Mouse (Mus musculus): ENCODE data around the gene Cadps. TPM values are rescaled to one million over a fixed set of nuclear protein-coding genes. Genes with fewer than 3 reads are reported as not detected.

Gene Cadps
- polyA plus RNA-seq, 1 experiment, result not detected

- no peak for TF ChIP-seq CEBPB (IDR thresholded peaks at IDR 0.05; ENCODE audit: low read depth)
- no peak for TF ChIP-seq MYOG (IDR thresholded peaks at IDR 0.05; ENCODE audit: control insufficient read depth, extremely low read depth, insufficient read length)
- no peak for TF ChIP-seq MAX (IDR thresholded peaks at IDR 0.05)
- TF ChIP-seq USF1 (IDR thresholded peaks at IDR 0.05; ENCODE audit: low read depth), result no peak
- TF ChIP-seq MYOD1 (IDR thresholded peaks at IDR 0.05; ENCODE audit: control insufficient read depth, insufficient read length, low read depth), result no peak
- no peaks in the 10 kb centered on the region for H3K36me3 ChIP-seq (ENCODE audit: control insufficient read depth, insufficient read depth)
- H3K79me3 ChIP-seq (ENCODE audit: low read depth), result no peaks in the 10 kb centered on the region
- H3ac ChIP-seq (ENCODE audit: control insufficient read depth, insufficient read length, low read depth), result no peak overlapping the region
- H3K79me2 ChIP-seq (ENCODE audit: control insufficient read depth, insufficient read depth), result no peaks in the 10 kb centered on the region
- no peaks in the 10 kb centered on the region for H3K27me3 ChIP-seq (ENCODE audit: control insufficient read depth, insufficient read depth, insufficient read length)
- H3K4me3 ChIP-seq (ENCODE audit: insufficient read depth, poor library complexity, severe bottlenecking), result no peak overlapping the region
Measured at GRCm38 (mm10) chr14:12820149-12820548, 2.7 kb downstream of the Cadps start.

GRCm38 (mm10) chr14:12818442-12818841 lies 4.4 kb downstream of the Cadps start:
- H3K36me3 ChIP-seq (ENCODE audit: control insufficient read depth, insufficient read depth), result no peaks in the 10 kb centered on the region
- H3K79me3 ChIP-seq (ENCODE audit: low read depth), result no peaks in the 10 kb centered on the region
- no peaks in the 10 kb centered on the region for H3K79me2 ChIP-seq (ENCODE audit: control insufficient read depth, insufficient read depth)
- no peak overlapping the region for H3K4me3 ChIP-seq (ENCODE audit: insufficient read depth, poor library complexity, severe bottlenecking)
- no peak for TF ChIP-seq MAX (IDR thresholded peaks at IDR 0.05)
- H3K27me3 ChIP-seq (ENCODE audit: control insufficient read depth, insufficient read depth, insufficient read length), result no peaks in the 10 kb centered on the region
- no peak overlapping the region for H3ac ChIP-seq (ENCODE audit: control insufficient read depth, insufficient read length, low read depth)

- H3K79me3 ChIP-seq (ENCODE audit: low read depth), result no peaks in the 10 kb centered on the region
- no peak overlapping the region for H3K4me3 ChIP-seq (ENCODE audit: insufficient read depth, poor library complexity, severe bottlenecking)
- TF ChIP-seq FOSL1 (IDR thresholded peaks at IDR 0.05; ENCODE audit: insufficient read depth, low read length, poor library complexity, severe bottlenecking) (no peak), MYOG (IDR thresholded peaks at IDR 0.05; ENCODE audit: control insufficient read depth, extremely low read depth, insufficient read length) (no peak), USF1 (IDR thresholded peaks at IDR 0.05; ENCODE audit: low read depth) (no peak), CEBPB (IDR thresholded peaks at IDR 0.05; ENCODE audit: low read depth) (no peak), MYOD1 (IDR thresholded peaks at IDR 0.05; ENCODE audit: control insufficient read depth, insufficient read length, low read depth) (no peak), CTCF (IDR thresholded peaks at IDR 0.05; ENCODE audit: control insufficient read depth, insufficient read depth, insufficient read length) (no peak), MAX (IDR thresholded peaks at IDR 0.05) (no peak)
- H3K36me3 ChIP-seq (ENCODE audit: control insufficient read depth, insufficient read depth), result no peaks in the 10 kb centered on the region
- no peak overlapping the region for H3ac ChIP-seq (ENCODE audit: control insufficient read depth, insufficient read length, low read depth)
- H3K27me3 ChIP-seq (ENCODE audit: control insufficient read depth, insufficient read depth, insufficient read length), result no peaks in the 10 kb centered on the region
- H3K79me2 ChIP-seq (ENCODE audit: control insufficient read depth, insufficient read depth), result no peaks in the 10 kb centered on the region
Measured at GRCm38 (mm10) chr14:12812072-12812471, 10.8 kb downstream of the Cadps start.

- no peaks in the 10 kb centered on the region for H3K79me3 ChIP-seq (ENCODE audit: low read depth)
- no peak overlapping the region for H3ac ChIP-seq (ENCODE audit: control insufficient read depth, insufficient read length, low read depth)
- H3K36me3 ChIP-seq (ENCODE audit: control insufficient read depth, insufficient read depth), result no peaks in the 10 kb centered on the region
- H3K4me3 ChIP-seq (ENCODE audit: insufficient read depth, poor library complexity, severe bottlenecking), result no peak overlapping the region
- H3K79me2 ChIP-seq (ENCODE audit: control insufficient read depth, insufficient read depth), result no peaks in the 10 kb centered on the region
- TF ChIP-seq USF1 (IDR thresholded peaks at IDR 0.05; ENCODE audit: low read depth), result no peak
- TF ChIP-seq CTCF (IDR thresholded peaks at IDR 0.05; ENCODE audit: control insufficient read depth, insufficient read depth, insufficient read length), result no peak
- no peak for TF ChIP-seq MYOG (IDR thresholded peaks at IDR 0.05; ENCODE audit: control insufficient read depth, extremely low read depth, insufficient read length)
- TF ChIP-seq FOSL1 (IDR thresholded peaks at IDR 0.05; ENCODE audit: insufficient read depth, low read length, poor library complexity, severe bottlenecking), result no peak
- no peak for TF ChIP-seq MAX (IDR thresholded peaks at IDR 0.05)
- TF ChIP-seq CEBPB (IDR thresholded peaks at IDR 0.05; ENCODE audit: low read depth), result no peak
- TF ChIP-seq MYOD1 (IDR thresholded peaks at IDR 0.05; ENCODE audit: control insufficient read depth, insufficient read length, low read depth), result no peak
- H3K27me3 ChIP-seq (ENCODE audit: control insufficient read depth, insufficient read depth, insufficient read length), result no peaks in the 10 kb centered on the region
Measured at GRCm38 (mm10) chr14:12802995-12803394, 19.9 kb downstream of the Cadps start.

- H3K79me3 ChIP-seq (ENCODE audit: low read depth), result no peaks in the 10 kb centered on the region
- no peak for TF ChIP-seq CEBPB (IDR thresholded peaks at IDR 0.05; ENCODE audit: low read depth)
- TF ChIP-seq MYOD1 (IDR thresholded peaks at IDR 0.05; ENCODE audit: control insufficient read depth, insufficient read length, low read depth), result no peak
- no peaks in the 10 kb centered on the region for H3K36me3 ChIP-seq (ENCODE audit: control insufficient read depth, insufficient read depth)
- H3ac ChIP-seq (ENCODE audit: control insufficient read depth, insufficient read length, low read depth), result no peak overlapping the region
- H3K27me3 ChIP-seq (ENCODE audit: control insufficient read depth, insufficient read depth, insufficient read length), result no peaks in the 10 kb centered on the region
- H3K79me2 ChIP-seq (ENCODE audit: control insufficient read depth, insufficient read depth), result no peaks in the 10 kb centered on the region
- no peak overlapping the region for H3K4me3 ChIP-seq (ENCODE audit: insufficient read depth, poor library complexity, severe bottlenecking)
Measured at GRCm38 (mm10) chr14:12801100-12801499, 21.8 kb downstream of the Cadps start.

- H3K27me3 ChIP-seq (ENCODE audit: control insufficient read depth, insufficient read depth, insufficient read length), result no peaks in the 10 kb centered on the region
- no peaks in the 10 kb centered on the region for H3K79me3 ChIP-seq (ENCODE audit: low read depth)
- H3K36me3 ChIP-seq (ENCODE audit: control insufficient read depth, insufficient read depth), result no peaks in the 10 kb centered on the region
- TF ChIP-seq USF1 (IDR thresholded peaks at IDR 0.05; ENCODE audit: low read depth) (no peak), FOSL1 (IDR thresholded peaks at IDR 0.05; ENCODE audit: insufficient read depth, low read length, poor library complexity, severe bottlenecking) (no peak), CTCF (IDR thresholded peaks at IDR 0.05; ENCODE audit: control insufficient read depth, insufficient read depth, insufficient read length) (no peak), MAX (IDR thresholded peaks at IDR 0.05) (no peak), MYOG (IDR thresholded peaks at IDR 0.05; ENCODE audit: control insufficient read depth, extremely low read depth, insufficient read length) (no peak), CEBPB (IDR thresholded peaks at IDR 0.05; ENCODE audit: low read depth) (no peak), MYOD1 (IDR thresholded peaks at IDR 0.05; ENCODE audit: control insufficient read depth, insufficient read length, low read depth) (no peak)
- H3ac ChIP-seq (ENCODE audit: control insufficient read depth, insufficient read length, low read depth), result no peak overlapping the region
- H3K79me2 ChIP-seq (ENCODE audit: control insufficient read depth, insufficient read depth), result no peaks in the 10 kb centered on the region
- H3K4me3 ChIP-seq (ENCODE audit: insufficient read depth, poor library complexity, severe bottlenecking), result no peak overlapping the region
Measured at GRCm38 (mm10) chr14:12798926-12799325, 24.0 kb downstream of the Cadps start.
